Mouse (Mus musculus) small intestine, adult 2 months (tissue): Measurements from ENCODE around the gene Tnxb. TPM values are rescaled to one million over a fixed set of nuclear protein-coding genes. Genes with fewer than 3 reads are reported as not detected.
A peak's percentile ranks its signal among the peaks of the same experiment; 100 is the strongest.

ENCODE experiments used
- H3K27ac ChIP-seq: fragments of 200-500 bp; 2 replicates; pipeline ENCODE4 v1.5.1; 2012; ENCODE audit warnings: low read depth, low read length, control low read depth, inconsistent platforms; ENCODE audit not compliant: insufficient read depth
- H3K27me3 ChIP-seq: fragments of 200-500 bp; 2 replicates; pipeline ENCODE4 v1.6.1; 2012; ENCODE audit warnings: mild to moderate bottlenecking, moderate library complexity, low read length, inconsistent platforms; ENCODE audit not compliant: control insufficient read depth, insufficient read depth
- H3K36me3 ChIP-seq: fragments of 200-500 bp; 2 replicates; pipeline ENCODE4 v1.6.1; 2012; ENCODE audit warnings: mild to moderate bottlenecking, low read length, control low read depth, inconsistent platforms; ENCODE audit not compliant: control insufficient read depth, insufficient read depth
- H3K4me1 ChIP-seq: fragments of 200-500 bp; 2 replicates; pipeline ENCODE4 v1.6.1; 2012; ENCODE audit warnings: low read length, inconsistent platforms, mixed read lengths; ENCODE audit not compliant: control insufficient read depth, insufficient read depth, insufficient read length
- H3K4me3 ChIP-seq: fragments of 200-500 bp; 2 replicates; pipeline ENCODE4 v1.5.1; 2012; ENCODE audit warnings: low read depth, mild to moderate bottlenecking, control low read depth, inconsistent platforms, low read length, moderate library complexity
- CTCF ChIP-seq: fragments of 200-500 bp; IDR thresholded peaks from 2 replicates; pipeline ENCODE4 v1.5.1; 2012; ENCODE audit warnings: low read depth, mild to moderate bottlenecking, control low read depth, inconsistent platforms, low read length, moderate library complexity, mixed read lengths; ENCODE audit not compliant: insufficient replicate concordance, insufficient read length; ENCODE audit errors: extremely low read depth
- POLR2A ChIP-seq: fragments of 200-500 bp; IDR thresholded peaks from 2 replicates; pipeline ENCODE4 v1.6.1; 2012; ENCODE audit warnings: low read depth, mild to moderate bottlenecking, control low read depth, inconsistent platforms, low read length, moderate library complexity
- WGBS: fragments of 180-500 bp; shearing (Covaris S2); methylation state at CpG from one replicate; pipeline ENCODE4 v1.1.7; 2018; 5-methylcytosine and 5-hydroxymethylcytosine counted together
- polyA plus RNA-seq: library from polyadenylated mRNA; depleted of rRNA; stranded (reverse); fragments of >200 nt; gene quantifications from 2 replicates; pipeline ENCODE4 v1.2.3, GENCODE M21; 2012

The Tnxb gene
- polyA plus RNA-seq, 1 experiment, result 12.5 TPM

GRCm38 (mm10) chr17:34627943-34628643 is 42.2 kb upstream of the Tnxb start, which contains the start of gene Ppt2:
TSS of gene Ppt2 (minus strand) at chr17:34628510.
- 3% methylated on average over 29 of the region's 29 CpGs for WGBS
- Histone ChIP-seq H3K36me3 (no peaks in the 10 kb centered on the region; the same call in 1 of the 2 replicates), H3K4me1 (peaks cover 13% of the 10 kb centered on the region), H3K4me3 (peak within 1 kb of the TSS; percentile 74), H3K27ac (peak within 1 kb of the TSS; percentile 89), H3K27me3 (peaks cover 14% of the 10 kb centered on the region)
- TF ChIP-seq POLR2A (0 out of 2 replicates have a peak, but pooled peaks have one; percentile 29), CTCF (no peak)

DNA sequence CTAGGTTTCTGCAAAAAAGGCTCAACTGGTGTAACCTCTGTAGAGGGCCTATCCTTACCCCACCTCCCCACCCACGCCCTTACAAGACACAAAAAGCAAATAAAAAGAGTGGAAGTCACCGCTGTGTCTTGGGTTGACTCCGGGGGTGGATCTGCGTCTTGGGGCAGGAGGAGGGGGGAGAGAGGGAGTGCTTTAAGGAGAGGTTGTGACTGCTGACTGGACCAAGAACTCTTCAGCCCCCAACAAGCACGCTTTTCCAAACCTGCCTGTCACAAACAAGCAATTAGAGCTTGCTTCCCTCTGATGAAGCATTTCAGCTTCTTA is 41.7 kb upstream of the Tnxb start:
- H3K27ac ChIP-seq, result peak overlapping the region; percentile 89
- TF ChIP-seq POLR2A, result no peak
- TF ChIP-seq CTCF, result no peak
- H3K36me3 ChIP-seq, result no peaks in the 10 kb centered on the region; the same call in 1 of the 2 replicates
- peaks cover 14% of the 10 kb centered on the region for H3K27me3 ChIP-seq
- peaks cover 13% of the 10 kb centered on the region for H3K4me1 ChIP-seq
- peak overlapping the region; percentile 74; the same call in 1 of the 2 replicates for H3K4me3 ChIP-seq
- 14% methylated on average over 5 of the region's 5 CpGs for WGBS

DNA sequence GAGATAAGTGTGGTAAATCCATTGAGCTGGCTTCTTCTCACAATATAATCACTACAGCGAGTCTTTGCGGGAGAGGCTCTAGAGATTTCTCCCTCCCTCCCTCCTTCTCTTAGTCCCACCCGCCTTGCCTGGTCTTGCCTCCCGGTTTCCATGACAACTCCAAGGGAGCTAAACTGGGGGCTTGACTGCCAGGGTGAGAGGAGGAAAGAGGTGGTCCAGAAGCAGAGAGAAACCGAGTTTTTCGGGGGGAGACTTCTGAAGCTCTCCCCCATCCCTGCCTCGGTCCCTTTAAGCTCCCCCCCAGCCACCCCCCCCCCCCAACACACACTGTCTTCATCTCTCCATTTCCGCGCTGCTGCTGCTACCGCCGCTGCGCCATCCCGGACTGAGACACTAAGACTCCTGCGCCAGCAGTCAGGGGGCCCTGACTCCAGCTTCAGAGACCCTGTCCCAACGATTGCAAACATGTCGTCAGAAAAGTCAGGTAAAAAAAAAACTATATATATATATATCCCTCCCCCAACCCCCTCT is 41.0 kb upstream of the Tnxb start, which contains the start of gene Prrt1:
Prrt1 (plus strand) TSS at position 313 of the 531 bp plus-strand sequence.
- TF ChIP-seq CTCF (no peak), POLR2A (no peak)
- peaks cover 13% of the 10 kb centered on the region for H3K4me1 ChIP-seq
- WGBS, result 61% methylated on average over 16 of the region's 16 CpGs
- peaks cover 14% of the 10 kb centered on the region for H3K27me3 ChIP-seq
- peak within 1 kb of the TSS; percentile 89 for H3K27ac ChIP-seq
- H3K4me3 ChIP-seq, result peak within 1 kb of the TSS; percentile 74
- no peaks in the 10 kb centered on the region; the same call in 1 of the 2 replicates for H3K36me3 ChIP-seq

- Histone ChIP-seq H3K4me1 (peaks cover 13% of the 10 kb centered on the region), H3K27ac (peak overlapping the region; percentile 44; the same call in 1 of the 2 replicates), H3K27me3 (peaks cover 14% of the 10 kb centered on the region), H3K36me3 (no peaks in the 10 kb centered on the region; the same call in 1 of the 2 replicates), H3K4me3 (peak overlapping the region; percentile 57)
- WGBS, result 68% methylated on average over 12 of the region's 12 CpGs
- TF ChIP-seq POLR2A (no peak), CTCF (no peak)
Measured at GRCm38 (mm10) chr17:34629796-34630603, 40.3 kb upstream of the Tnxb start.

GRCm38 (mm10) chr17:34630761-34631301 is 39.5 kb upstream of the Tnxb start:
- 8% methylated on average over 44 of the region's 48 CpGs for WGBS
- TF ChIP-seq POLR2A (no peak), CTCF (no peak)
- Histone ChIP-seq H3K27me3 (peaks cover 14% of the 10 kb centered on the region), H3K4me1 (peaks cover 13% of the 10 kb centered on the region), H3K27ac (no peak overlapping the region), H3K36me3 (no peaks in the 10 kb centered on the region), H3K4me3 (peak overlapping the region; percentile 57)

GRCm38 (mm10) chr17:34631647-34632046 is 38.7 kb upstream of the Tnxb start:
- Histone ChIP-seq H3K36me3 (no peaks in the 10 kb centered on the region), H3K4me3 (peak overlapping the region; percentile 38), H3K27me3 (peaks cover 14% of the 10 kb centered on the region), H3K4me1 (peaks cover 13% of the 10 kb centered on the region), H3K27ac (no peak overlapping the region)
- 24% methylated on average over 12 of the region's 12 CpGs for WGBS
- no peak for TF ChIP-seq POLR2A
- TF ChIP-seq CTCF, result no peak
